Mouse (Mus musculus): ENCODE data around the gene Dmtf1. TPM values are rescaled to one million over a fixed set of nuclear protein-coding genes. Genes with fewer than 3 reads are reported as not detected.

Dmtf1 gene
- total RNA-seq, 2 experiments from 2014 or later = 14.1 to 19.4 TPM

Other genes with a start within 250 kb of the Dmtf1 start
- 8.8 and 18.2 TPM in 2 replicates for gene Crot, start 164.5 kb downstream of the Dmtf1 start, total RNA-seq (2015; ENCODE audit: low replicate concordance)
- gene Crot, start 164.5 kb downstream of the Dmtf1 start, total RNA-seq (2017; ENCODE audit: low replicate concordance) = 6.0 and 11.3 TPM in 2 replicates
- gene Tmem243, start 61.1 kb downstream of the Dmtf1 start, total RNA-seq (2015; ENCODE audit: low replicate concordance) = 5.8 and 9.6 TPM in 2 replicates
- gene Tmem243, start 61.1 kb downstream of the Dmtf1 start, total RNA-seq (2017; ENCODE audit: low replicate concordance) = 4.3 and 5.0 TPM in 2 replicates
- not detected in 2 replicates for gene 9330182L06Rik, start 104.3 kb upstream of the Dmtf1 start, total RNA-seq (2015; ENCODE audit: low replicate concordance)
- not detected in 2 replicates for gene 9330182L06Rik, start 104.3 kb upstream of the Dmtf1 start, total RNA-seq (2017; ENCODE audit: low replicate concordance)

Measured in erythroblast, adult 5-6 weeks (primary cell).